Mouse (Mus musculus) midbrain, embryonic 11.5 days (tissue): ENCODE measurements around the gene Maz. TPM values are rescaled to one million over a fixed set of nuclear protein-coding genes. Genes with fewer than 3 reads are reported as not detected.

Experiments used
- ATAC-seq: fragments of 200-750 bp; cut with Nextera tagmentation; 2 replicates; pipeline ENCODE4 v1.8.0; 2017; ENCODE audit warnings: moderate TSS enrichment, moderate library complexity; ENCODE audit not compliant: low FRiP score
- DNase-seq: peaks from one replicate; pipeline ENCODE4 v3.0.0; 2015; ENCODE audit warnings: low spot score; ENCODE audit errors: missing footprints
- H3K27ac ChIP-seq: fragments of 300-500 bp; sonication (generic); 2 replicates; pipeline ENCODE4 v1.5.1; 2014; ENCODE audit warnings: low read depth, low read length
- H3K27me3 ChIP-seq: fragments of 300-500 bp; sonication (generic); 2 replicates; pipeline ENCODE4 v1.6.1; 2014; ENCODE audit warnings: mild to moderate bottlenecking, low read length, moderate library complexity, mixed read lengths; ENCODE audit not compliant: control insufficient read depth, insufficient read depth
- H3K36me3 ChIP-seq: fragments of 300-500 bp; sonication (generic); 2 replicates; pipeline ENCODE4 v1.6.1; 2014; ENCODE audit warnings: mild to moderate bottlenecking, low read length, moderate library complexity, mixed read lengths; ENCODE audit not compliant: control insufficient read depth, insufficient read depth
- H3K4me1 ChIP-seq: fragments of 300-500 bp; sonication (generic); 2 replicates; pipeline ENCODE4 v1.6.1; 2014; ENCODE audit warnings: low read length; ENCODE audit not compliant: control insufficient read depth, insufficient read depth
- H3K4me2 ChIP-seq: fragments of 300-500 bp; sonication (generic); 2 replicates; pipeline ENCODE4 v1.6.1; 2014; ENCODE audit warnings: mild to moderate bottlenecking, moderate library complexity
- H3K4me3 ChIP-seq: fragments of 300-500 bp; sonication (generic); 2 replicates; pipeline ENCODE4 v1.5.1; 2014; ENCODE audit warnings: low read depth, low read length
- H3K9ac ChIP-seq: fragments of 300-500 bp; sonication (generic); 2 replicates; pipeline ENCODE4 v1.6.1; 2014; ENCODE audit warnings: low read length
- H3K9me3 ChIP-seq: fragments of 300-500 bp; sonication (generic); 2 replicates; pipeline ENCODE4 v1.6.1; 2016; ENCODE audit warnings: low read length; ENCODE audit not compliant: control insufficient read depth
- WGBS: fragments of 180-500 bp; shearing (Covaris S2); extraction: QIAGEN DNeasy Blood & Tissue Kit; methylation state at CpG from one replicate; pipeline ENCODE4 v1.1.7; 2014; 5-methylcytosine and 5-hydroxymethylcytosine counted together
- polyA plus RNA-seq: library from polyadenylated mRNA; unstranded; fragments of >200 nt; fragmentation: Nextera tagmentation; extraction: Ambion mirVana; gene quantifications from 2 replicates; pipeline ENCODE4 v1.2.1, GENCODE M21; 2014

Gene Maz
- polyA plus RNA-seq, 1 experiment from 2014 or later, result 80.7 TPM

GRCm38 (mm10) chr7:127023272-127023691 lies 3.6 kb downstream of the Maz start:
- Histone ChIP-seq H3K4me1 (peaks cover 63% of the 10 kb centered on the region), H3K27me3 (no peaks in the 10 kb centered on the region), H3K4me2 (peak overlapping the region; percentile 99), H3K9ac (peak overlapping the region; percentile 100), H3K4me3 (peak overlapping the region; percentile 99), H3K27ac (no peak overlapping the region; the same call in 1 of the 2 replicates), H3K36me3 (peaks cover 12% of the 10 kb centered on the region), H3K9me3 (no peaks in the 10 kb centered on the region)
- DNase-seq (no peak), ATAC-seq (no peak)
- WGBS, result 82% methylated on average over 13 of the region's 13 CpGs

GRCm38 (mm10) chr7:127022528-127023271 lies 4.1 kb downstream of the Maz start:
- 77% methylated on average over 7 of the region's 7 CpGs for WGBS
- Histone ChIP-seq H3K4me1 (peaks cover 60% of the 10 kb centered on the region), H3K36me3 (peaks cover 12% of the 10 kb centered on the region), H3K9ac (no peak overlapping the region; the same call in 1 of the 2 replicates), H3K27ac (peak overlapping the region; percentile 40; the same call in 1 of the 2 replicates), H3K4me2 (peak overlapping the region; percentile 20), H3K27me3 (no peaks in the 10 kb centered on the region), H3K4me3 (no peak overlapping the region; the same call in 1 of the 2 replicates), H3K9me3 (no peaks in the 10 kb centered on the region)
- DNase-seq, result no peak
- ATAC-seq, result no peak

- H3K36me3 ChIP-seq, result peaks cover 12% of the 10 kb centered on the region
- no peaks in the 10 kb centered on the region for H3K27me3 ChIP-seq
- H3K4me1 ChIP-seq, result peaks cover 58% of the 10 kb centered on the region
- ATAC-seq (no peak), DNase-seq (no peak)
- H3K27ac ChIP-seq, result peak overlapping the region; percentile 72
- WGBS, result 39% methylated on average over 5 of the region's 5 CpGs
- H3K4me2 ChIP-seq, result peak overlapping the region; percentile 86
- peak overlapping the region; percentile 79 for H3K9ac ChIP-seq
- peak overlapping the region; percentile 44 for H3K4me3 ChIP-seq
- no peaks in the 10 kb centered on the region for H3K9me3 ChIP-seq
Observed at GRCm38 (mm10) chr7:127021563-127022527, 5.0 kb downstream of the Maz start.

- Histone ChIP-seq H3K27me3 (no peaks in the 10 kb centered on the region), H3K36me3 (peaks cover 12% of the 10 kb centered on the region), H3K9me3 (no peaks in the 10 kb centered on the region), H3K4me3 (peak within 1 kb of the TSS; percentile 44), H3K9ac (peak within 1 kb of the TSS; percentile 79), H3K4me1 (peaks cover 58% of the 10 kb centered on the region), H3K27ac (peak within 1 kb of the TSS; percentile 72), H3K4me2 (peak within 1 kb of the TSS; percentile 86)
- under 1% methylated on average over 35 of the region's 37 CpGs for whole genome bisulfite sequencing
- DNase-seq (peak; percentile 95), ATAC-seq (peak; percentile 34)
Observed at GRCm38 (mm10) chr7:127020901-127021562, 5.8 kb downstream of the Maz start, which contains the start of the genes Gm42742 and Prrt2. Gene Gm42742 (minus strand): TSS chr7:127021097. Gene Prrt2 (minus strand): TSS chr7:127021211.

- DNase-seq (no peak), ATAC-seq (no peak)
- Histone ChIP-seq H3K27ac (peak overlapping the region; percentile 72), H3K4me2 (peak overlapping the region; percentile 86), H3K9me3 (no peaks in the 10 kb centered on the region), H3K4me3 (peak overlapping the region; percentile 44), H3K9ac (peak overlapping the region; percentile 79), H3K36me3 (peaks cover 15% of the 10 kb centered on the region), H3K4me1 (peaks cover 64% of the 10 kb centered on the region), H3K27me3 (no peaks in the 10 kb centered on the region)
- WGBS, result 25% methylated on average over 5 of the region's 5 CpGs
Observed at GRCm38 (mm10) chr7:127020491-127020890, 6.3 kb downstream of the Maz start.

- peak overlapping the region; percentile 44; the same call in 1 of the 2 replicates for H3K4me3 ChIP-seq
- no peak overlapping the region for H3K27ac ChIP-seq
- H3K4me2 ChIP-seq, result peak overlapping the region; percentile 86
- H3K36me3 ChIP-seq, result peaks cover 16% of the 10 kb centered on the region
- 55% methylated on average over 3 of the region's 3 CpGs for WGBS
- peak overlapping the region; percentile 79 for H3K9ac ChIP-seq
- no peak for DNase-seq
- H3K27me3 ChIP-seq, result no peaks in the 10 kb centered on the region
- no peaks in the 10 kb centered on the region for H3K9me3 ChIP-seq
- H3K4me1 ChIP-seq, result peaks cover 64% of the 10 kb centered on the region
- ATAC-seq, result no peak
Observed at GRCm38 (mm10) chr7:127020031-127020430, 6.8 kb downstream of the Maz start.

- H3K9me3 ChIP-seq, result no peaks in the 10 kb centered on the region
- no peaks in the 10 kb centered on the region for H3K27me3 ChIP-seq
- DNase-seq (no peak), ATAC-seq (no peak)
- no peak overlapping the region for H3K27ac ChIP-seq
- 83% methylated on average over 14 of the region's 14 CpGs for WGBS
- peaks cover 13% of the 10 kb centered on the region for H3K36me3 ChIP-seq
- peak overlapping the region; percentile 79; the same call in 1 of the 2 replicates for H3K9ac ChIP-seq
- H3K4me1 ChIP-seq, result peaks cover 60% of the 10 kb centered on the region
- H3K4me3 ChIP-seq, result no peak overlapping the region
- H3K4me2 ChIP-seq, result peak overlapping the region; percentile 86; the same call in 1 of the 2 replicates
Observed at GRCm38 (mm10) chr7:127019306-127019960, 7.4 kb downstream of the Maz start.
